Mouse (Mus musculus): ENCODE measurements around the gene Tpm3-rs7. TPM values are rescaled to one million over a fixed set of nuclear protein-coding genes. Genes with fewer than 3 reads are reported as not detected.
"Not testable (repeated sequence)": the region's sequence is repeated elsewhere in the genome, so short reads cannot be mapped to it uniquely, and the experiment has no call there.

Gene Tpm3-rs7
- 8.9 and 9.2 TPM in 2 replicates for polyA plus RNA-seq (2016; fragmentation: Nextera tagmentation; extraction: Ambion mirVana)

GRCm38 (mm10) chr14:113314499-113314898 lies at the start of gene Tpm3-rs7:
Gene Tpm3-rs7, plus strand, starts transcription at chr14:113314608.
- WGBS: 95% methylated on average over 16 of the region's 16 CpGs
- H3K27me3 ChIP-seq (ENCODE audit: low read depth, poor library complexity, severe bottlenecking); H3K4me3 ChIP-seq; H3K4me1 ChIP-seq; H3K9me3 ChIP-seq (replicated peaks); DNase-seq (ENCODE audit: low spot score); H3K36me3 ChIP-seq; H3K27ac ChIP-seq: not testable (repeated sequence)

- Histone ChIP-seq H3K36me3 (no peaks in the 10 kb centered on the region), H3K4me1 (no peaks in the 10 kb centered on the region), H3K9me3 (replicated peaks) (no peaks in the 10 kb centered on the region), H3K27ac (no peak overlapping the region), H3K4me3 (no peak overlapping the region), H3K27me3 (ENCODE audit: low read depth, poor library complexity, severe bottlenecking) (no peaks in the 10 kb centered on the region)
- DNase-seq (ENCODE audit: low spot score): no peak
- 97% methylated on average over 1 of the region's 1 CpGs for WGBS
These were observed 2.6 kb downstream of the Tpm3-rs7 start for GRCm38 (mm10) chr14:113317023-113317422.

- Histone ChIP-seq H3K4me1 (no peaks in the 10 kb centered on the region), H3K27me3 (ENCODE audit: low read depth, poor library complexity, severe bottlenecking) (no peaks in the 10 kb centered on the region), H3K27ac (no peak overlapping the region), H3K9me3 (replicated peaks) (no peaks in the 10 kb centered on the region), H3K4me3 (no peak overlapping the region), H3K36me3 (no peaks in the 10 kb centered on the region)
- no peak for DNase-seq (ENCODE audit: low spot score)
- 83% methylated on average over 1 of the region's 1 CpGs for WGBS
These were observed 49.0 kb downstream of the Tpm3-rs7 start for GRCm38 (mm10) chr14:113363361-113363760.
